Mouse (Mus musculus) cortical plate, adult 2 months (tissue): ENCODE measurements around the gene Palld.

Experiments used
- CTCF ChIP-seq: fragments of 200-500 bp; IDR thresholded peaks from 2 replicates; pipeline ENCODE4 v1.5.1; 2011; ENCODE audit warnings: mild to moderate bottlenecking, control low read depth, low read length; ENCODE audit not compliant: insufficient read depth; ENCODE audit errors: extremely low read depth
- POLR2A ChIP-seq: fragments of 200-500 bp; IDR thresholded peaks from 2 replicates; pipeline ENCODE4 v1.6.1; 2011; ENCODE audit warnings: mild to moderate bottlenecking, low read length, control low read depth; ENCODE audit not compliant: insufficient read depth; ENCODE audit errors: extremely low read depth

DNA sequence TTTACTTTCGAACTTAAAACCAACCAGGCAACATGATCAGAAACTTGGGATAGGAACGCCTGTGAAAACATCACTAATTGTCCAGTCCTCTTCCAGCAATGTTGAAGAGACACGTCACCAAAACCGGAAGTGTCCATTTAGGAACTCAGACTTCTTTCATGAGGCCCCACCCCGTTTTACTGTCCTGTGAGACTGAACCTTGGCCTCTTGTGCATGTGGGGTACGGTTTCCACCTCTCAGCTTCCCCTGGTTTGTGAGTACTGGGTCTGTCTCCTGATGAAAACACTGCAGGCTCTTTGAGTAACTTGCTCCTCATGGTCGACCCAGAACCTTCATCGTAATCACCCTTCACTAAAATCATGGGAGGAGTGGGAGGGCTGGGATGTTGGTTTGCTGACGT lies 374.3 kb downstream of the Palld start:
- TF ChIP-seq POLR2A (no peak), CTCF (no peak)
